Comparison of ENCODE assay signal across 8 mouse cellular contexts in the genomic region with DNA sequence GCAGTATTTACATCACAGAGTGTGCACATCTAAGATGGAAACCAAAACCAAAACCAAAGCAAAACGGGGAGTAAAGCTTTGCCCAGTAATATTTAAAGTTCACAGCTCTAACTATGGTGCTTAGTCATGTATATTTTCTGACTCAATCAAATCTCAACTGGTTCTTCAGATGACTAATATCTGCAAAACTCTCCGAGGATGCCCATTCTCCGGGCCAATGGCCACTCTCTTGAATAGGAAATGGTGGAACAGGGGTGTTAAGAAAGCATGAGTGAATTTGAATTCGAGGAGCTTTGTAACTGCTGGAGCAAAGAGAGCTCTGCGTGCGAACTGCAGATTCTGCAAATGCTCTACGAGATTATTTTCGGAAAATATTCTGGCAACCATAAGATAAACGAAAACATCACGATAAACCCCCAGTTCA. TPM values are rescaled to one million over a fixed set of nuclear protein-coding genes. Genes with fewer than 3 reads are reported as not detected.
DNase-seq lines count a peak whose midpoint lies in the region; ATAC-seq and TF ChIP-seq lines count a peak whose summit lies in the region.

No protein-coding gene starts in this region.

- intact Hi-C loops in heart, postnatal 10 days (cut with DNase I): loop anchor here (5.0 to 10.0 kb wide), 4 partner anchors 49 to 442 kb away; a partner anchor contains a TSS

- no peak for ATAC-seq in heart, embryonic 13.5 days (ENCODE audit: extremely low read depth, insufficient number of reproducible peaks, low FRiP score, low TSS enrichment)
- ATAC-seq in heart, embryonic 15.5 days (replicated peaks; ENCODE audit: insufficient number of reproducible peaks, insufficient read depth, low FRiP score, low read depth): peak; percentile 15; the same call in 1 of the 2 replicates
- no peak for ATAC-seq in liver, embryonic 13.5 days (ENCODE audit: low read depth)
- ATAC-seq in neural tube, embryonic 12.5 days (ENCODE audit: low FRiP score, low read depth): peak; percentile 75

- peaks cover 18% of the 10 kb centered on the region for H3K4me1 ChIP-seq in heart, embryonic 13.5 days
- H3K4me1 ChIP-seq in bone marrow, adult 2 months (ENCODE audit: control insufficient read depth, insufficient read depth, low read length): peaks cover 1% of the 10 kb centered on the region; the same call in 1 of the 2 replicates
- H3K4me1 ChIP-seq in heart, embryonic 15.5 days (replicated peaks): peaks cover 9% of the 10 kb centered on the region
- H3K4me1 ChIP-seq in liver, embryonic 13.5 days (replicated peaks): peaks cover 20% of the 10 kb centered on the region
- H3K4me1 ChIP-seq in neural tube, embryonic 12.5 days: peaks cover 5% of the 10 kb centered on the region; the same call in 1 of the 2 replicates

- no peak for TF ChIP-seq POLR2A in bone marrow, adult 2 months (IDR thresholded peaks at IDR 0.05; ENCODE audit: borderline replicate concordance, control insufficient read depth, low read depth, low read length)

- H3K9me3 ChIP-seq in heart, embryonic 13.5 days: no peaks in the 10 kb centered on the region
- H3K9me3 ChIP-seq in heart, embryonic 15.5 days (replicated peaks): no peaks in the 10 kb centered on the region
- H3K9me3 ChIP-seq in liver, embryonic 13.5 days (replicated peaks): no peaks in the 10 kb centered on the region
- H3K9me3 ChIP-seq in neural tube, embryonic 12.5 days: no peaks in the 10 kb centered on the region

- no peaks in the 10 kb centered on the region for H3K27me3 ChIP-seq in heart, embryonic 13.5 days (replicated peaks)
- no peaks in the 10 kb centered on the region for H3K27me3 ChIP-seq in heart, embryonic 15.5 days
- H3K27me3 ChIP-seq in liver, embryonic 13.5 days: no peaks in the 10 kb centered on the region
- H3K27me3 ChIP-seq in neural tube, embryonic 12.5 days (replicated peaks): no peaks in the 10 kb centered on the region

- peak overlapping the region; percentile 86 for H3K9ac ChIP-seq in heart, embryonic 13.5 days
- peak overlapping the region; percentile 78 for H3K9ac ChIP-seq in heart, embryonic 15.5 days
- peak overlapping the region; percentile 72 for H3K9ac ChIP-seq in liver, embryonic 13.5 days
- H3K9ac ChIP-seq in neural tube, embryonic 12.5 days: peak overlapping the region; percentile 70

- H3K27ac ChIP-seq in heart, embryonic 13.5 days (replicated peaks): peak overlapping the region; percentile 91
- H3K27ac ChIP-seq in bone marrow, adult 2 months (ENCODE audit: control insufficient read depth, insufficient read depth, low read depth, low read length, poor library complexity): no peak overlapping the region
- peak overlapping the region; percentile 95 for H3K27ac ChIP-seq in heart, embryonic 15.5 days
- H3K27ac ChIP-seq in liver, embryonic 13.5 days: peak overlapping the region; percentile 68; the same call in 1 of the 2 replicates
- no peak overlapping the region for H3K27ac ChIP-seq in neural tube, embryonic 12.5 days

- no peak for TF ChIP-seq CTCF in bone marrow, adult 2 months (IDR thresholded peaks at IDR 0.05; ENCODE audit: control insufficient read depth, insufficient read depth, low read length)

- H3K4me2 ChIP-seq in heart, embryonic 13.5 days: peak overlapping the region; percentile 72
- peak overlapping the region; percentile 62 for H3K4me2 ChIP-seq in heart, embryonic 15.5 days
- peak overlapping the region; percentile 71 for H3K4me2 ChIP-seq in liver, embryonic 13.5 days
- H3K4me2 ChIP-seq in neural tube, embryonic 12.5 days (replicated peaks): peak overlapping the region; percentile 64

- no peak for DNase-seq in heart, postnatal 10 days
- DNase-seq in B cell, adult 2 months: peak; percentile 35 to 46
- no peak for DNase-seq in liver, embryonic 13.5 days
- DNase-seq in testis, postnatal 10 days (ENCODE audit: low spot score): no peak

- H3K4me3 ChIP-seq in heart, embryonic 13.5 days: peak overlapping the region; percentile 77
- peak overlapping the region; percentile 36 for H3K4me3 ChIP-seq in bone marrow, adult 2 months (replicated peaks; ENCODE audit: control insufficient read depth, low read depth, low read length)
- H3K4me3 ChIP-seq in heart, embryonic 15.5 days: peak overlapping the region; percentile 90
- peak overlapping the region; percentile 67 for H3K4me3 ChIP-seq in liver, embryonic 13.5 days (replicated peaks)
- H3K4me3 ChIP-seq in neural tube, embryonic 12.5 days: peak overlapping the region; percentile 68

- H3K36me3 ChIP-seq in heart, embryonic 13.5 days: peaks cover 32% of the 10 kb centered on the region
- peaks cover 19% of the 10 kb centered on the region for H3K36me3 ChIP-seq in heart, embryonic 15.5 days
- H3K36me3 ChIP-seq in liver, embryonic 13.5 days: no peaks in the 10 kb centered on the region
- H3K36me3 ChIP-seq in neural tube, embryonic 12.5 days: peaks cover 19% of the 10 kb centered on the region

- 2% methylated on average over 10 of the region's 10 CpGs for WGBS in heart, embryonic 13.5 days
- WGBS in bone marrow, adult 2 months: under 1% methylated on average over 10 of the region's 10 CpGs
- WGBS in heart, embryonic 15.5 days: under 1% methylated on average over 10 of the region's 10 CpGs
- under 1% methylated on average over 10 of the region's 10 CpGs for WGBS in liver, embryonic 13.5 days (ENCODE audit: insufficient replicate concordance)
- 3% methylated on average over 10 of the region's 10 CpGs for WGBS in neural tube, embryonic 12.5 days

RNA-seq across cellular contexts. Expression of a gene that starts 0.5 kb away (rescaled TPM):
- 13.4 and 14.2 TPM in 2 replicates for polyA plus RNA-seq in heart, embryonic 13.5 days (2015; fragmentation: Nextera tagmentation; extraction: Ambion mirVana)
- 10 to 100 TPM in 1 of 2 experiments, 1 to 10 TPM in 1; 9.4 to 10.5 TPM for total RNA-seq in heart, postnatal 10 days (2021)
- polyA plus RNA-seq in bone marrow, adult 2 months (2011; ENCODE audit: insufficient read depth, insufficient read length, low replicate concordance, missing spikeins): 0.97 and 1.5 TPM in 2 replicates
- 13.2 and 13.8 TPM in 2 replicates for polyA plus RNA-seq in heart, embryonic 15.5 days (2015; fragmentation: Nextera tagmentation; extraction: Ambion mirVana)
- polyA plus RNA-seq in liver, embryonic 13.5 days (2015; fragmentation: Nextera tagmentation; extraction: Ambion mirVana): 1.8 and 2.2 TPM in 2 replicates
- 20.9 and 21.8 TPM in 2 replicates for polyA plus RNA-seq in neural tube, embryonic 12.5 days (2016; fragmentation: Nextera tagmentation; extraction: Ambion mirVana)

Comparison
In these comparisons a context has a peak if more than half of its experiments do, and no peak if none do; other contexts are left out.
1. ATAC-seq: peak in heart, embryonic 15.5 days (single experiment) and neural tube, embryonic 12.5 days (single experiment); none in heart, embryonic 13.5 days (single experiment) and liver, embryonic 13.5 days (single experiment).
2. H3K27ac ChIP-seq: peak in heart, embryonic 13.5 days (single experiment), heart, embryonic 15.5 days (single experiment) and liver, embryonic 13.5 days (single experiment); none in bone marrow, adult 2 months (single experiment) and neural tube, embryonic 12.5 days (single experiment).
3. H3K4me3 ChIP-seq: peak in every context shown above with its lines; median percentile 90 in heart, embryonic 15.5 days; 77 in heart, embryonic 13.5 days; 68 in neural tube, embryonic 12.5 days; 67 in liver, embryonic 13.5 days; 36 in bone marrow, adult 2 months.
4. DNase-seq: peak in B cell, adult 2 months (2 of 2); none in heart, postnatal 10 days (0 of 2), liver, embryonic 13.5 days (single experiment) and testis, postnatal 10 days (single experiment).
5. Peak in every context shown above with its lines, with median percentiles within 50 percentile points of each other: H3K4me2 ChIP-seq and H3K9ac ChIP-seq.